Mouse (Mus musculus): ENCODE data around the gene Slc35g1. TPM values are rescaled to one million over a fixed set of nuclear protein-coding genes. Genes with fewer than 3 reads are reported as not detected.

Gene Slc35g1
- polyA plus RNA-seq (2012; ENCODE audit: low replicate concordance), result 5.7 and 9.7 TPM in 2 replicates

DNA sequence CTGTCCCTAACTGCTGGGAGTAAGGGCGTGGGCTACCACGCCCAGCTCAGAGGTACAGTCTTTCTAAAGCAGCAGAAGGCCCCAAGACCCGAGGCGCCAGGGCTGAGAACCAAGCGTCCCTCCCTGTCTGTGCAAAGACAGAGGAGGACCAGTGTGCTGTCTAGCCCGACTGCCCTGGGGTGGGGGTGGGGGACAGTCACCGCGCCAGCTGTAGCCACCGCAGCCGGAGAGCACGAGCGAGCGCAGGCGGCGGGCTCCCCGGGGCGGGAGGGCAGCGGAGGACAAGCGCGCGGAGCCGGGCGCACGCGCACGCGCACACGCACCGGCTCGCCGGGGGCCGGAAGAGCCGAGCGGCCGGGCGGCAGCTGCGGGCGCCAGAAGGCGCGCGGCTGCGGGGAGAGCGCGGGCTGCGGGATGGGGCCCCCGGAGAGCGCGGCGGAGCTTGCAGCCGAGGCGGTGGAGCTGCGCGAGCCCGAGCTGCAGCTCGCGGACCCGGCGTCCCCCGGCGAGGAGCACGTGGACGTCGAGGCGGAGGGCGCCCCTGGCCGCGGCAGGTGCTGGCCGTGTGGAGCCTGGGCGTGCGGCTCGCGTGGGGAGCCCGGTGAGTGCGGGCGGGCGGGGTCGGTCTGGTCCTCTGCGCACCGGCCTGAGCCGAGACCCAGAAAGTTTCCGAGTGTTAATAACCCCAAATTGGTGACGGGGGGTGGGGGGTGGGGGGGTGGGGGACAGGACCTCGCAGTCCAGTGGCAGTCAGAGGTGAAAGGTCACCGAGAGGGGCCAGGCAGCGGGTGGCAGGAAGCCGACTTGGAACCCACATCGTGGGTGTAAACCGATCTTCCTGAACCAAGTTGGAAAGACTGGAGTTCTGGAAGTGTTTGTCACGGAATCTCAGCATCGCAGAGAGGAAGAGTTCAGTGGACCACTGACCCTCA lies at the start of gene Slc35g1:
Gene Slc35g1, plus strand, starts transcription at position 280 of the 932 bp plus-strand sequence.

Other genes starting within 250 kb of the Slc35g1 start
- 3.9 and 10.4 TPM in 2 replicates for gene Fra10ac1, start 171.8 kb upstream of the Slc35g1 start, polyA plus RNA-seq (2012; ENCODE audit: low replicate concordance)
- not detected in 2 replicates for gene Lgi1, start 131.4 kb upstream of the Slc35g1 start, polyA plus RNA-seq (2012; ENCODE audit: low replicate concordance)
- 0.05 TPM in 1 of 2 replicates, not detected in the other for gene Plce1, start 85.1 kb downstream of the Slc35g1 start, polyA plus RNA-seq (2012; ENCODE audit: low replicate concordance)

Data from leukemia stem cell, adult 10-12 weeks (primary cell).